In genomic region chr19:53528131-53528621, GRCm38 (mm10) we compare ENCODE assay signal across 8 mouse cellular contexts. TPM values are rescaled to one million over a fixed set of nuclear protein-coding genes. Genes with fewer than 3 reads are reported as not detected.
A peak's percentile ranks its signal among the peaks of the same experiment; 100 is the strongest.
DNase-seq lines count a peak whose midpoint lies in the region; ATAC-seq and TF ChIP-seq lines count a peak whose summit lies in the region.

No protein-coding gene starts in this region.

- no peak for ATAC-seq in liver, embryonic 15.5 days (ENCODE audit: insufficient read depth)
- no peak for ATAC-seq in stomach, postnatal 0 days (ENCODE audit: low FRiP score, low TSS enrichment)

- H3K4me2 ChIP-seq in liver, embryonic 15.5 days, result peak overlapping the region; percentile 87
- H3K4me2 ChIP-seq in stomach, postnatal 0 days (replicated peaks; ENCODE audit: low read depth), result peak overlapping the region; percentile 86

- H3K27me3 ChIP-seq in thymus, adult 2 months (ENCODE audit: control insufficient read depth, insufficient read depth, low read length), result no peaks in the 10 kb centered on the region
- peaks cover 65% of the 10 kb centered on the region for H3K27me3 ChIP-seq in liver, embryonic 15.5 days
- no peaks in the 10 kb centered on the region for H3K27me3 ChIP-seq in stomach, postnatal 0 days (ENCODE audit: control insufficient read depth, insufficient read depth, low read length)

- no peaks in the 10 kb centered on the region for H3K9me3 ChIP-seq in liver, embryonic 15.5 days (replicated peaks)
- no peaks in the 10 kb centered on the region for H3K9me3 ChIP-seq in stomach, postnatal 0 days (ENCODE audit: control insufficient read depth, low read length)

- H3K9ac ChIP-seq in liver, embryonic 15.5 days, result peak overlapping the region; percentile 56
- H3K9ac ChIP-seq in stomach, postnatal 0 days (ENCODE audit: low read length), result peak overlapping the region; percentile 74

- 20% methylated on average over 13 of the region's 13 CpGs for WGBS in thymus, adult 2 months
- 6% methylated on average over 13 of the region's 13 CpGs for WGBS in liver, embryonic 15.5 days (ENCODE audit: insufficient replicate concordance)
- WGBS in stomach, postnatal 0 days, result 4% methylated on average over 13 of the region's 13 CpGs

- TF ChIP-seq POLR2A in thymus, adult 2 months (IDR thresholded peaks at IDR 0.05; ENCODE audit: control insufficient read depth, extremely low read depth, insufficient read depth, low read length, poor library complexity), result no peak

- TF ChIP-seq EP300 in stomach, postnatal 0 days (optimal IDR thresholded peaks at IDR 0.05), result no peak

- no peak for TF ChIP-seq CTCF in thymus, adult 2 months (IDR thresholded peaks at IDR 0.05; ENCODE audit: borderline replicate concordance, control insufficient read depth, extremely low read depth, insufficient read depth, low read length, poor library complexity)
- no peak for TF ChIP-seq CTCF in stomach, postnatal 0 days (IDR thresholded peaks at IDR 0.05; ENCODE audit: low read depth)

- H3K36me3 ChIP-seq in thymus, adult 2 months (ENCODE audit: control insufficient read depth, insufficient read depth, low read length), result no peaks in the 10 kb centered on the region
- no peaks in the 10 kb centered on the region for H3K36me3 ChIP-seq in liver, embryonic 15.5 days (replicated peaks)
- no peaks in the 10 kb centered on the region for H3K36me3 ChIP-seq in stomach, postnatal 0 days (ENCODE audit: control insufficient read depth, insufficient read depth, low read length)

- H3K27ac ChIP-seq in thymus, adult 2 months (ENCODE audit: control insufficient read depth, insufficient read depth, low read length), result no peak overlapping the region
- H3K27ac ChIP-seq in liver, embryonic 15.5 days (replicated peaks), result no peak overlapping the region
- H3K27ac ChIP-seq in stomach, postnatal 0 days (replicated peaks), result no peak overlapping the region

- peak overlapping the region; percentile 63 for H3K4me3 ChIP-seq in thymus, adult 2 months (ENCODE audit: control insufficient read depth, insufficient read depth, low read length)
- H3K4me3 ChIP-seq in liver, embryonic 15.5 days (replicated peaks), result peak overlapping the region; percentile 64
- H3K4me3 ChIP-seq in stomach, postnatal 0 days (ENCODE audit: low read depth, low read length), result peak overlapping the region; percentile 67

- DNase-seq in cerebellum, postnatal 10 days, result peak; percentile 34 to 47
- DNase-seq in cerebellum, adult 8-10 months, result no peak
- DNase-seq in thymus, adult 2 months, result peak; percentile 9
- no peak for DNase-seq in thymus, postnatal 25 days
- peak; percentile 28 for DNase-seq in stomach, postnatal 0 days (ENCODE audit: low spot score)
- no peak for DNase-seq in adrenal gland, adult 18-20 months (ENCODE audit: low spot score in 2 of 2)
- no peak for DNase-seq in adrenal gland, postnatal 10 days

- peaks cover 35% of the 10 kb centered on the region for H3K4me1 ChIP-seq in thymus, adult 2 months (replicated peaks; ENCODE audit: control insufficient read depth, insufficient read depth, low read length)
- peaks cover 29% of the 10 kb centered on the region for H3K4me1 ChIP-seq in liver, embryonic 15.5 days (replicated peaks)
- H3K4me1 ChIP-seq in stomach, postnatal 0 days (replicated peaks; ENCODE audit: control insufficient read depth, insufficient read depth), result no peaks in the 10 kb centered on the region

RNA-seq across cellular contexts. Expression of gene Dusp5, which starts 0.7 kb away (rescaled TPM):
- 46.7 and 57.6 TPM in 2 replicates for polyA plus RNA-seq in thymus, adult 2 months (2012; rRNA removed)
- 2.0 and 2.4 TPM in 2 replicates for polyA plus RNA-seq in liver, embryonic 15.5 days (2015; fragmentation: Nextera tagmentation; extraction: Ambion mirVana)
- 14.1 and 18.5 TPM in 2 replicates for polyA plus RNA-seq in stomach, postnatal 0 days (2015; fragmentation: Nextera tagmentation; extraction: Ambion mirVana)
- total RNA-seq in adrenal gland, adult 18-20 months (2021), result 10 to 100 TPM in 1 of 2 experiments, 1 to 10 TPM in 1; 6.5 to 13.6 TPM
- 10 to 100 TPM in 1 of 2 experiments, 1 to 10 TPM in 1; 6.2 to 11.0 TPM for total RNA-seq in adrenal gland, postnatal 10 days (2021)

Comparison
In these comparisons a context has a peak if more than half of its experiments do, and no peak if none do; other contexts are left out.
1. DNase-seq: peak in cerebellum, postnatal 10 days (2 of 2), thymus, adult 2 months (single experiment) and stomach, postnatal 0 days (single experiment); none in cerebellum, adult 8-10 months (single experiment), thymus, postnatal 25 days (single experiment), adrenal gland, adult 18-20 months (0 of 2) and adrenal gland, postnatal 10 days (single experiment).
2. Peak in every context shown above with its lines, with median percentiles within 50 percentile points of each other: H3K4me3 ChIP-seq.